Mouse (Mus musculus): Measurements from ENCODE around the gene Csrnp1.

Csrnp1 gene

GRCm38 (mm10) chr9:119977557-119978060, 6.8 kb downstream of the Csrnp1 start:
- peak; percentile 30 for DNase-seq (ENCODE audit: low spot score)

- no peak for DNase-seq (ENCODE audit: low spot score)
Measured at GRCm38 (mm10) chr9:119976704-119977556, 7.5 kb downstream of the Csrnp1 start.

- no peak for DNase-seq (ENCODE audit: low spot score)
Measured at GRCm38 (mm10) chr9:119975286-119975685, 9.2 kb downstream of the Csrnp1 start.

- DNase-seq (ENCODE audit: low spot score) = no peak
Measured at GRCm38 (mm10) chr9:119974609-119975008, 9.8 kb downstream of the Csrnp1 start.

- no peak for DNase-seq (ENCODE audit: low spot score)
Measured at GRCm38 (mm10) chr9:119973869-119974520, 10.5 kb downstream of the Csrnp1 start.

- no peak for DNase-seq (ENCODE audit: low spot score)
Measured at GRCm38 (mm10) chr9:119973281-119973680, 11.2 kb downstream of the Csrnp1 start.

- DNase-seq (ENCODE audit: low spot score) = no peak
Measured at GRCm38 (mm10) chr9:119972582-119972981, 11.9 kb downstream of the Csrnp1 start.

GRCm38 (mm10) chr9:119972166-119972565, 12.3 kb downstream of the Csrnp1 start:
- no peak for DNase-seq (ENCODE audit: low spot score)

- peak; percentile 81 for DNase-seq (ENCODE audit: low spot score)
Measured at GRCm38 (mm10) chr9:119970763-119971656, 13.4 kb downstream of the Csrnp1 start.

- peak; percentile 76 for DNase-seq (ENCODE audit: low spot score)
Measured at GRCm38 (mm10) chr9:119970221-119970620, 14.2 kb downstream of the Csrnp1 start.

- DNase-seq (ENCODE audit: low spot score) = no peak
Measured at GRCm38 (mm10) chr9:119969811-119970210, 14.6 kb downstream of the Csrnp1 start.

- DNase-seq (ENCODE audit: low spot score) = no peak
Measured at GRCm38 (mm10) chr9:119966221-119966910, 18.1 kb downstream of the Csrnp1 start.

GRCm38 (mm10) chr9:119965186-119965585, 19.3 kb downstream of the Csrnp1 start:
- DNase-seq (ENCODE audit: low spot score) = no peak

GRCm38 (mm10) chr9:119964206-119964605, 20.3 kb downstream of the Csrnp1 start:
- no peak for DNase-seq (ENCODE audit: low spot score)

GRCm38 (mm10) chr9:119962987-119963667, 21.3 kb downstream of the Csrnp1 start:
- DNase-seq (ENCODE audit: low spot score) = peak; percentile 67

- no peak for DNase-seq (ENCODE audit: low spot score)
Measured at GRCm38 (mm10) chr9:119962216-119962615, 22.2 kb downstream of the Csrnp1 start.

GRCm38 (mm10) chr9:119958835-119959234, 25.6 kb downstream of the Csrnp1 start:
- no peak for DNase-seq (ENCODE audit: low spot score)

- no peak for DNase-seq (ENCODE audit: low spot score)
Measured at GRCm38 (mm10) chr9:119951388-119951787, 33.1 kb downstream of the Csrnp1 start.

- peak; percentile 70 for DNase-seq (ENCODE audit: low spot score)
Measured at GRCm38 (mm10) chr9:119950434-119950833, 34.0 kb downstream of the Csrnp1 start.

GRCm38 (mm10) chr9:119948804-119949203, 35.7 kb downstream of the Csrnp1 start:
- DNase-seq (ENCODE audit: low spot score) = no peak

Measured in MN1 (cell line).